Mouse (Mus musculus): ENCODE measurements around the gene Rtkn. TPM values are rescaled to one million over a fixed set of nuclear protein-coding genes. Genes with fewer than 3 reads are reported as not detected.
A peak's percentile ranks its signal among the peaks of the same experiment; 100 is the strongest.

The Rtkn gene
- total RNA-seq, 1 experiment = 20.0 TPM

DNA sequence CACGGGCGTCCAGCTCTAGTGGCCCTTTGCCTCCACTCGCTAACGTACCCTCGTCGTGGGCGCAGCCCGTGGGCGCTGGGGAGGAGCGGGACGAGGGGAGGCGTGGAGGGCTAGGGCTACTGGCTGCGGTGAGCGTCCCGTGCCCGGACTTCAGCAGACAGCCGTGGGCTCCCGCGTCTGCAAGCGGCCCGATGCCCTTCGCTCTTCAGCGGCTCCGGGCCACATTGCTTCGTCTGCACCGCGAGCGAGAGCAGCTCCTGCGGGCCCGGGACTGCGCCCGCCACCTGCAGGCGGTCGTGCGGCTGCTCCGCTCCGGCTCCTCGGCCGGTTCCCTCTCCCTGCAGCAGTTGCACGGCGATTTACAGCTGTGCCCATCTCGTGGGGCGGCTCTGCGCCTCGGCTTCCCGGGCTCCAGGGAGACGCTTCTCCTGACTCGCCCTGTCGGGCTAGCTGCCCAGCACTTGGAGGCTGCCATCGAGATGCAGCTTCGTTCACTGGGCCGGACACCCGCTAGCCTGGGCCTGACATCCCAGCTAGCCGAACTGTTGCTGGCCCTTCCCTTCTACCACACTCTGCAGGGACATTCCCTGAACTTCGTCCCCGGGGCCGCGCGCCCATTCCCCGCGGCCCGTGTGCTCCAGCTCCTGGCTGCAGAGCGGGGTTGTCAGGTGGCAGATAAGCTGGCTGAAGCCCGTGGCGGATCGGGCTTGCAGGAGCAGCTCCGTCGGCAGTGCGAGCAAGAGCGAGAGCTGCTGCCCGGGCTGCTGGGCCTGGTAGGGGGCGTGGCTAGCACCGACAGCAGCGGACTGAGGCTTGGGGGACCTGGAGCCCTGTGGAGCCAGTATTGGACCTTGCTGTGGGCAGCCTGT is 33.3 kb upstream of the Rtkn start:
- no peak for DNase-seq (ENCODE audit: low read depth, low spot score)
- Histone ChIP-seq H3K36me3 (ENCODE audit: control insufficient read depth, insufficient read depth, low read length, poor library complexity, severe bottlenecking) (no peaks in the 10 kb centered on the region), H3K9me3 (ENCODE audit: control insufficient read depth, insufficient read depth, low read depth, low read length) (no peaks in the 10 kb centered on the region), H3K9ac (ENCODE audit: insufficient read depth, low read depth, low read length, poor library complexity, severe bottlenecking) (peak overlapping the region; percentile 76), H3K27ac (ENCODE audit: insufficient read depth, low read depth, low read length, poor library complexity, severe bottlenecking) (no peak overlapping the region), H3K4me3 (ENCODE audit: insufficient read depth in 1 of 2, low read depth in 1 of 2, low read length in 2 of 2, poor library complexity in 1 of 2, severe bottlenecking in 1 of 2) (peak overlapping the region; percentile 79 to 83), H3K4me1 (ENCODE audit: control insufficient read depth in 2 of 2, insufficient read depth in 2 of 2, low read length in 2 of 2, poor library complexity in 1 of 2) (no peaks in the 10 kb centered on the region)
- in situ Hi-C loops (cut with MboI; ENCODE audit: low sequenced_read_pairs in 2 of 2, unreplicated experiment in 2 of 2) = no loop called here
- TF ChIP-seq CHD2 (IDR thresholded peaks at IDR 0.05; ENCODE audit: low read depth, low read length) = no peak
- TF ChIP-seq HCFC1 (IDR thresholded peaks at IDR 0.05; ENCODE audit: borderline replicate concordance, insufficient read depth, low read length) = no peak
- TF ChIP-seq ZC3H11A (IDR thresholded peaks at IDR 0.05; ENCODE audit: borderline replicate concordance, low read depth, low read length) = no peak
- TF ChIP-seq ZNF384 (IDR thresholded peaks at IDR 0.05; ENCODE audit: low read depth, low read length) = no peak
- TF ChIP-seq MAFK (IDR thresholded peaks at IDR 0.05; ENCODE audit: insufficient read depth, low read depth, low read length) = no peak

DNA sequence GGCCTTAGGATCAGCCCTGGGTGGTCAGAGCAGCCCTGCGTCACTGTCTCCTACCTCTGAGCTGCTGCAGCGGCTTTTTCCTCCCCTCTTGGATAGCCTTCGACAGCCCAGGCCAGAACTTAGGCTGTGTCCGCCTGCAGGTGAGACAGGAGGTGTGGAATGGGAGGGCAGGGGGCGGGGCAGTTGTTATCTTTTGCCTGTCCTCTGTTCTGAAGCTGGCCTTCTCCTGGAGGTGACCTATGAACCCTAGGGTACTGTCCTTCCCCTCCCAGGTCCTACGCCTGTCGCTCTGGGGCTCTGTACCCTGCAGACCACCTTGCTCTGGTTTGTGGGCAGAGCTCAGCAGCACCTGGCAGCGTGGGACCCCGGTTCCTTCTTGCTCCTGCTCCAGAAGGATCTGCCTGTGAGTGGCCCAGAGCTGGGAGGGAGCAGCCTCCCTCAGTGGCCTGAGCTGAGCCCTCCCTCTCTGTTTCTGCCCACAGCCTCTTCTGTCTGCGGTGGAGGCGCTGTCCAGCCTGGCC is 32.1 kb upstream of the Rtkn start:
- H3K4me3 ChIP-seq (ENCODE audit: insufficient read depth in 1 of 2, low read depth in 1 of 2, low read length in 2 of 2, poor library complexity in 1 of 2, severe bottlenecking in 1 of 2) = no peak overlapping the region

DNA sequence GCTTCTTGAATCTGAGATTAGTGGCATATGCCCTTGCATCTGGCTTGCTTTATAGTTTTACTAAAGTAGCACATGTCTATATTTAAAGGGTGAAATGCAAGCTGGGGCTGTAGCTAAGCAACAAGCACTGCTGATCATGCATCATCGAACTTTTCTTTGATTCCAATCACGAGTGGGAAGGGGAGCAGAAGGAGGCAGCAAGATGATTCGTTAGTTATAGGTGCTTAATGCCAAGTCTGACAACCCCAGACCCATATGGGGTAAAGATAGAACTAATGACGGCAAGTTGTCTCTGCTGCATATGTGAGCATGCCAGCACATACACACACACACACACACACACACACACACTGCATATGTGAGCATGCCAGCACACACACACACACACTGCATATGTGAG is 31.1 kb upstream of the Rtkn start:
- Histone ChIP-seq H3K4me3 (ENCODE audit: insufficient read depth in 1 of 2, low read depth in 1 of 2, low read length in 2 of 2, poor library complexity in 1 of 2, severe bottlenecking in 1 of 2) (no peak overlapping the region), H3K9ac (ENCODE audit: insufficient read depth, low read depth, low read length, poor library complexity, severe bottlenecking) (no peak overlapping the region), H3K36me3 (ENCODE audit: control insufficient read depth, insufficient read depth, low read length, poor library complexity, severe bottlenecking) (no peaks in the 10 kb centered on the region), H3K27ac (ENCODE audit: insufficient read depth, low read depth, low read length, poor library complexity, severe bottlenecking) (no peak overlapping the region), H3K9me3 (ENCODE audit: control insufficient read depth, insufficient read depth, low read depth, low read length) (no peaks in the 10 kb centered on the region), H3K4me1 (ENCODE audit: control insufficient read depth in 2 of 2, insufficient read depth in 2 of 2, low read length in 2 of 2, poor library complexity in 1 of 2) (0 out of 4 replicates have a peak, but pooled peaks cover 0 to 3% of the 10 kb centered on the region in 2 experiments)
- DNase-seq (ENCODE audit: low read depth, low spot score) = no peak
- in situ Hi-C loops (cut with MboI; ENCODE audit: low sequenced_read_pairs in 2 of 2, unreplicated experiment in 2 of 2) = no loop called here
- TF ChIP-seq ZC3H11A (IDR thresholded peaks at IDR 0.05; ENCODE audit: borderline replicate concordance, low read depth, low read length) = no peak
- TF ChIP-seq MAFK (IDR thresholded peaks at IDR 0.05; ENCODE audit: insufficient read depth, low read depth, low read length) = no peak
- TF ChIP-seq ZNF384 (IDR thresholded peaks at IDR 0.05; ENCODE audit: low read depth, low read length) = no peak

More for the DNA sequence above, 32.1 kb upstream of the Rtkn start:
- TF ChIP-seq ZNF384 (IDR thresholded peaks at IDR 0.05; ENCODE audit: low read depth, low read length) = no peak
- Histone ChIP-seq H3K9ac (ENCODE audit: insufficient read depth, low read depth, low read length, poor library complexity, severe bottlenecking) (no peak overlapping the region), H3K27ac (ENCODE audit: insufficient read depth, low read depth, low read length, poor library complexity, severe bottlenecking) (no peak overlapping the region), H3K36me3 (ENCODE audit: control insufficient read depth, insufficient read depth, low read length, poor library complexity, severe bottlenecking) (no peaks in the 10 kb centered on the region), H3K9me3 (ENCODE audit: control insufficient read depth, insufficient read depth, low read depth, low read length) (no peaks in the 10 kb centered on the region), H3K4me1 (ENCODE audit: control insufficient read depth in 2 of 2, insufficient read depth in 2 of 2, low read length in 2 of 2, poor library complexity in 1 of 2) (0 out of 4 replicates have a peak, but pooled peaks cover 0 to 3% of the 10 kb centered on the region in 2 experiments)
- DNase-seq (ENCODE audit: low read depth, low spot score) = no peak
- in situ Hi-C loops (cut with MboI; ENCODE audit: low sequenced_read_pairs in 2 of 2, unreplicated experiment in 2 of 2) = no loop called here

DNA sequence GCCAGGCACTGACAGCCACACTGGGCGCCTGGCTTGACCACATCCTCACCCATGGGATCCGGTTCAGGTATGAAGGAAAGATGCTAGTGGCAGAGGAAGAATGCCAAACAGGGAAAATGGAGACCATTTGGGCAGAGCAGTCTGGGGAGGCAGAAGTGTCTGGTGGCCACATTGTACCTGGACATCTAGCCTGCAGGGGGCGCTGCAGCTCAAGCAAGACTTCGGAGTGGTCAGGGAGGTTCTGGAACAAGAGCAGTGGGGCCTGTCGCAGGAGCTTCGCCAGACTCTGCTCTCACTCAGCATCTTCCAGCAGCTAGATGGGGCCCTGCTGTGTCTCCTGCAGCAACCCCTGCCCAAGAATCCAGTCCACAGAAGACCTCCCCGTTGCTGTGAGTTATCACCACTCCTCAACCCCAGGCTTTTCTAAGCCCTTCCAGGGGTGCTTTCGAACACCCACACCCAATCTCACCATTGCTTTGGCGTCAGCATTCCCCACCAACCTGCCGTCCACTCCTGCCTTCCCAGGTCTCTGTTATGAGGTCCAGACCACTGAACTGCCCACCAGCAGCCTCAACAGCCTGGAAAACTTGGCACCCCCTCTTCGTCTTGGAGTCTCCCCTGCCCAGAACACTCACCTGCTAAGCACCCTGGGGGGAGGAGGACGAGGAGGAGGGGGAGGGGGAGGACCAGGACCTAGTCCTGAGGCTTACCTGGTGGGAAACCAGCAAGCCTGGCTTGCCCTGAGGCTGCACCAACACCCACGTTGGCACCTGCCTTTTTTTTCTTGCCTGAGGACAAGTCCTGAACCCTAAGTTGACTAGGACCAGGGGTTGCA is 27.5 kb upstream of the Rtkn start:
- peak overlapping the region in 1 of 2 experiments; percentile 93; a peak in 2 of 4 replicates for H3K4me3 ChIP-seq (ENCODE audit: insufficient read depth in 1 of 2, low read depth in 1 of 2, low read length in 2 of 2, poor library complexity in 1 of 2, severe bottlenecking in 1 of 2)
- no peaks in the 10 kb centered on the region for H3K36me3 ChIP-seq (ENCODE audit: control insufficient read depth, insufficient read depth, low read length, poor library complexity, severe bottlenecking)
- no peak overlapping the region; the same call in 1 of the 2 replicates for H3K9ac ChIP-seq (ENCODE audit: insufficient read depth, low read depth, low read length, poor library complexity, severe bottlenecking)
- H3K27ac ChIP-seq (ENCODE audit: insufficient read depth, low read depth, low read length, poor library complexity, severe bottlenecking) = no peak overlapping the region
- H3K9me3 ChIP-seq (ENCODE audit: control insufficient read depth, insufficient read depth, low read depth, low read length) = no peaks in the 10 kb centered on the region
- no peak for TF ChIP-seq ZC3H11A (IDR thresholded peaks at IDR 0.05; ENCODE audit: borderline replicate concordance, low read depth, low read length)
- TF ChIP-seq MAFK (IDR thresholded peaks at IDR 0.05; ENCODE audit: insufficient read depth, low read depth, low read length) = no peak
- TF ChIP-seq ZNF384 (IDR thresholded peaks at IDR 0.05; ENCODE audit: low read depth, low read length) = no peak
- no peak for TF ChIP-seq HCFC1 (IDR thresholded peaks at IDR 0.05; ENCODE audit: borderline replicate concordance, insufficient read depth, low read length)
- TF ChIP-seq CHD2 (IDR thresholded peaks at IDR 0.05; ENCODE audit: low read depth, low read length) = no peak
- in situ Hi-C loops (cut with MboI; ENCODE audit: low sequenced_read_pairs in 2 of 2, unreplicated experiment in 2 of 2) = no loop called here
- H3K4me1 ChIP-seq (ENCODE audit: control insufficient read depth in 2 of 2, insufficient read depth in 2 of 2, low read length in 2 of 2, poor library complexity in 1 of 2) = 0 out of 4 replicates have a peak, but pooled peaks cover 0 to 3% of the 10 kb centered on the region in 2 experiments
- DNase-seq (ENCODE audit: low read depth, low spot score) = peak; percentile 73

Measured in ES-E14 (cell line).